Mouse (Mus musculus): ENCODE data around the gene Wdr59. TPM values are rescaled to one million over a fixed set of nuclear protein-coding genes. Genes with fewer than 3 reads are reported as not detected.

Wdr59 gene
- polyA plus RNA-seq (2021; fragmentation: Nextera tagmentation) = 2.5 and 3.1 TPM in 2 replicates
- long read RNA-seq, experiment 1, partial matches to known transcripts = 2 of 5 reads
- long read RNA-seq, experiment 1, other reads (novel, unspliced or antisense) = 3 of 5 reads
- long read RNA-seq, experiment 2, full-length matches to known transcripts = 2 of 11 reads
- long read RNA-seq, experiment 2, partial matches to known transcripts = 6 of 11 reads
- long read RNA-seq, experiment 2, other reads (novel, unspliced or antisense) = 3 of 11 reads

GRCm38 (mm10) chr8:111521713-111522429 is at the start of gene Wdr59:
Gene Wdr59, minus strand, starts transcription at chr8:111522092.

GRCm38 (mm10) chr8:111536031-111536977 is 14.4 kb upstream of the Wdr59 start, which contains the start of gene Znrf1:
Gene Znrf1, plus strand, starts transcription at chr8:111536097.

Small RNA genes within 50 kb of the gene (microRNA-seq; reads per million reads assigned to microRNA genes)
- gene Mir1957b = not detected

Other genes starting within 250 kb of the Wdr59 start
- gene Rfwd3, start 221.9 kb downstream of the Wdr59 start, polyA plus RNA-seq (2021; fragmentation: Nextera tagmentation) = 4.7 and 6.2 TPM in 2 replicates
- 0.09 TPM in 1 of 2 replicates, not detected in the other for gene Mlkl, start 183.9 kb downstream of the Wdr59 start, polyA plus RNA-seq (2021; fragmentation: Nextera tagmentation)
- 11.2 and 15.8 TPM in 2 replicates for gene Fa2h, start 128.3 kb downstream of the Wdr59 start, polyA plus RNA-seq (2021; fragmentation: Nextera tagmentation)
- gene Znrf1, start 14.0 kb upstream of the Wdr59 start, polyA plus RNA-seq (2021; fragmentation: Nextera tagmentation) = 12.6 and 13.8 TPM in 2 replicates
- gene Ldhd, start 108.3 kb upstream of the Wdr59 start, polyA plus RNA-seq (2021; fragmentation: Nextera tagmentation) = 2.7 and 3.1 TPM in 2 replicates
- 23.7 and 28.3 TPM in 2 replicates for gene Zfp1, start 121.3 kb upstream of the Wdr59 start, polyA plus RNA-seq (2021; fragmentation: Nextera tagmentation)
- gene Ctrb1, start 168.9 kb upstream of the Wdr59 start, polyA plus RNA-seq (2021; fragmentation: Nextera tagmentation) = not detected in 2 replicates
- 22.4 and 23.7 TPM in 2 replicates for gene Bcar1, start 221.7 kb upstream of the Wdr59 start, polyA plus RNA-seq (2021; fragmentation: Nextera tagmentation)